Mouse (Mus musculus) C2C12 (cell line): ENCODE data around the gene Smim8. TPM values are rescaled to one million over a fixed set of nuclear protein-coding genes. Genes with fewer than 3 reads are reported as not detected.

ENCODE experiments used
- H3K27me3 ChIP-seq: one replicate; pipeline ENCODE4 v1.6.1; 2011; ENCODE audit not compliant: control insufficient read depth, insufficient read depth, insufficient read length
- H3K36me3 ChIP-seq: one replicate; pipeline ENCODE4 v1.6.1; 2011; ENCODE audit not compliant: control insufficient read depth, insufficient read depth
- H3K4me3 ChIP-seq: one replicate; pipeline ENCODE4 v1.5.1; 2011; ENCODE audit warnings: mild to moderate bottlenecking, control low read depth; ENCODE audit not compliant: poor library complexity, insufficient read depth, severe bottlenecking
- H3K79me2 ChIP-seq: one replicate; pipeline ENCODE4 v1.6.1; 2011; ENCODE audit not compliant: control insufficient read depth, insufficient read depth
- H3K79me3 ChIP-seq: one replicate; pipeline ENCODE4 v1.6.1; 2011; ENCODE audit warnings: low read depth, control low read depth
- H3ac ChIP-seq: one replicate; pipeline ENCODE3; 2011; ENCODE audit warnings: low read depth; ENCODE audit not compliant: control insufficient read depth, insufficient read length
- CEBPB ChIP-seq: IDR thresholded peaks from one replicate; pipeline ENCODE4 v1.6.1; 2011; ENCODE audit warnings: low read depth, mild to moderate bottlenecking, control low read depth, moderate library complexity
- CTCF ChIP-seq: IDR thresholded peaks from one replicate; pipeline ENCODE4 v1.5.1; 2011; ENCODE audit not compliant: control insufficient read depth, insufficient read depth, insufficient read length
- FOSL1 ChIP-seq: IDR thresholded peaks from one replicate; pipeline ENCODE4 v1.8.0; 2011; ENCODE audit warnings: mild to moderate bottlenecking, low read length; ENCODE audit not compliant: poor library complexity, insufficient read depth, severe bottlenecking
- MAX ChIP-seq: IDR thresholded peaks from one replicate; pipeline ENCODE4 v1.6.1; 2011; ENCODE audit warnings: mild to moderate bottlenecking, control low read depth
- MYOD1 ChIP-seq: IDR thresholded peaks from one replicate; pipeline ENCODE4 v1.6.1; 2011; ENCODE audit warnings: low read depth; ENCODE audit not compliant: control insufficient read depth, insufficient read length
- MYOG ChIP-seq: IDR thresholded peaks from one replicate; pipeline ENCODE4 v1.6.1; 2011; ENCODE audit not compliant: control insufficient read depth, insufficient read length; ENCODE audit errors: extremely low read depth
- USF1 ChIP-seq: IDR thresholded peaks from one replicate; pipeline ENCODE4 v1.6.1; 2011; ENCODE audit warnings: low read depth, mild to moderate bottlenecking, control low read depth, moderate library complexity
- polyA plus RNA-seq: library from polyadenylated mRNA; unstranded; fragments of >200 nt; fragmentation: generic; extraction: Trizol; gene quantifications from one replicate; pipeline ENCODE4 v1.2.1, GENCODE M21; 2012; ENCODE audit warnings: missing spikeins

Gene Smim8
- polyA plus RNA-seq, 1 experiment, result 11.1 TPM

DNA sequence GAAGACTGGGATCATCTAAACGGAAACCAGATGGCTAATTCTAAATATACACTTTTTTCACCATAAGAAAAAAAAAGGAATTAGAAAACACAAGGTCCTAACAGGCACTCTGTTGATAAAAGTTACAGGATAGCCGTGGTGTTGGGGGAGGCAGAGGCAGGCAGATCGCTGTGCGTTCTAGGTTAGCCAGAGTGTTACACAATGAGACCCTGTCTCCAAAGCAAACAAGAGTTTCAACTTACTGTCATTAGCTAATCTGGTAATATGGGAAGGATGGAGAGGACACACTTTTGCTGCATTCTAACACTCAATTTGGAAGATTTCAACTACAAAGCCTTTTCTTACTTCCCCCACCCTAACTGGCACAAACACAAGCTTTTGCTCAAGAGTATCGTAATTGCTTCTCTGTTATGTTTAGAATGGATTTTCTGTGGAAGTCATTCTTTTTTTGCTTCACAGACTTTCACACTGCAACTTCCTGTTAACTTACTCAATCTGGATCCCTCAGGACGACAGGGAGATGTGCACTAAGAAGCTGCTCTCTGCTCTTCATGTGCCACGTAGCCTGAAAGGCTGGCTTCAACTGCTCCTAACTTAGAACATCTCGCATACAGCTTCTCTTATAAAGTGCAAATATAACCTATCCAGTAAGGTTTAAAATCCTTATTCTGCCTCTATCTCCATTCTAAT lies 19.2 kb upstream of the Smim8 start:
- H3ac ChIP-seq, result no peak overlapping the region
- no peaks in the 10 kb centered on the region for H3K79me2 ChIP-seq
- no peaks in the 10 kb centered on the region for H3K79me3 ChIP-seq
- TF ChIP-seq USF1 (no peak), CEBPB (no peak), CTCF (no peak), MAX (no peak), MYOD1 (no peak), FOSL1 (no peak), MYOG (no peak)
- H3K36me3 ChIP-seq, result no peaks in the 10 kb centered on the region
- H3K27me3 ChIP-seq, result no peaks in the 10 kb centered on the region
- no peak overlapping the region for H3K4me3 ChIP-seq

GRCm38 (mm10) chr4:34796294-34796693 lies 18.1 kb upstream of the Smim8 start:
- Histone ChIP-seq H3ac (no peak overlapping the region), H3K79me3 (no peaks in the 10 kb centered on the region), H3K27me3 (no peaks in the 10 kb centered on the region), H3K36me3 (no peaks in the 10 kb centered on the region), H3K4me3 (no peak overlapping the region), H3K79me2 (no peaks in the 10 kb centered on the region)
- no peak for TF ChIP-seq MYOD1
- no peak for TF ChIP-seq MYOG
- no peak for TF ChIP-seq CEBPB
- no peak for TF ChIP-seq MAX
- TF ChIP-seq USF1, result no peak
- no peak for TF ChIP-seq FOSL1
- no peak for TF ChIP-seq CTCF

DNA sequence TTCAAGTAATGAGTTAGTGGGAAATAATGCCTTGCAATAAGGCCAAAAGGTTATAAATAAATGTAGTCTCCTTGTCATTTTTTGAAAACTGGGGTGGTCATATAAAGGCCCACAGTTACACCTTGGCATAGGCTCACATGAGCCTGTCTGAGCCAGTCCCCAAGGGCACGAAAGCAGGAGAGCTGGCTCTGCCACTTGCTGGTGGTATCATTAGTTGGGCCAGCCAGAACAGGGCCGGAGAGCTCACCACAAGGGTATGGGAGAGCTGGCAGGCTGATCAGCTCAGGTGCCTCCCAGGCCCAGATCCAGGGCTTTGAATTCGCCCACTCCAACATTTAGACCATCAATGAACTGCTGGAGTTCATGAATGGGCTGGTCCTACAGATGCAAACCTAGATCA lies 8.3 kb upstream of the Smim8 start:
- H3K79me3 ChIP-seq, result no peaks in the 10 kb centered on the region
- no peak for TF ChIP-seq CTCF
- no peak for TF ChIP-seq USF1
- no peak for TF ChIP-seq FOSL1

GRCm38 (mm10) chr4:34785646-34786045 lies 7.4 kb upstream of the Smim8 start:
- no peaks in the 10 kb centered on the region for H3K27me3 ChIP-seq
- no peak overlapping the region for H3ac ChIP-seq
- H3K4me3 ChIP-seq, result no peak overlapping the region
- H3K79me3 ChIP-seq, result no peaks in the 10 kb centered on the region
- TF ChIP-seq MYOG, result no peak
- no peaks in the 10 kb centered on the region for H3K36me3 ChIP-seq
- H3K79me2 ChIP-seq, result no peaks in the 10 kb centered on the region

More for the DNA sequence above, 8.3 kb upstream of the Smim8 start:
- no peaks in the 10 kb centered on the region for H3K79me2 ChIP-seq
- H3ac ChIP-seq, result no peak overlapping the region
- H3K36me3 ChIP-seq, result no peaks in the 10 kb centered on the region
- no peak overlapping the region for H3K4me3 ChIP-seq
- H3K27me3 ChIP-seq, result no peaks in the 10 kb centered on the region

DNA sequence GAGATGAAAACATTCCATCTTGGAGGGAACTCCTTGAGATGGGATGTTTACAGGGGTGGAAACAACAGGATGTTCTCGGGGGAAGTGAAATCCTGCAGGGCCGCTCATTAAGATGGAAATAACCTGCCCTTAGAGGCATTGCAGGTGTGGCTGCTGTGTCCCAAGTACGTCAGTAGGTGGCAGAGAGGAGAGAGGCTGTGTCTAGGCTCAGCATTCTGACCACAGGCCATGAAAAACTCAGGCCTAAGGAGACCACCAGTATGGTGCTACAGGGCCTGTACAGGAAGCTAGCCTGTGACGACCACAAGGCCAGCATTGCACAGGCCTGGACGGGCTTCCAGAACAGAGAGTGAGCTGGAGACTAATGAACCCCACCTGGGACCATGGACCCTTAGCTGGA lies 6.6 kb upstream of the Smim8 start:
- Histone ChIP-seq H3K36me3 (no peaks in the 10 kb centered on the region), H3K4me3 (no peak overlapping the region), H3ac (no peak overlapping the region), H3K79me3 (no peaks in the 10 kb centered on the region), H3K27me3 (no peaks in the 10 kb centered on the region), H3K79me2 (no peaks in the 10 kb centered on the region)
- no peak for TF ChIP-seq CEBPB
- TF ChIP-seq USF1, result no peak
- TF ChIP-seq FOSL1, result no peak
- TF ChIP-seq MYOG, result no peak
- TF ChIP-seq MAX, result no peak
- TF ChIP-seq MYOD1, result no peak
- TF ChIP-seq CTCF, result no peak

DNA sequence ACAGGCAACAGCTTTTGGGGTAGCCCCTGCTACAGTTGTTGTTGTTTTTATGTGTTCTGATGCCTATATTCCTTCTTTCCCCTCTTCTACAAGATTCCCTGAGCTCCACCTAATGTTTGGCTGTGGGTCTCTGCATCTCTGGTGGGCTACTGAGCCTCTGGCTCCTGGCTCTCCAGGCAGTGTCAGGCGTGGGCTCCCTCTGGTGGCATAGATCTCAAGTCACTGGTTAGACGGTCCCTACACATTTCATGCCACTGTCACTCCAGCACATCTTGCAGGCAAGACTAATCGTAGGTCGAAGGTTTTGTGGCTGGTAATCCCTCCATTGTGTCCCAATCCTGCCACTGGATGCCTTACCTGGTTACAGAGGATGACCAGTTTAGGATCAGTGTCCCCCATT lies 4.5 kb upstream of the Smim8 start:
- Histone ChIP-seq H3K4me3 (no peak overlapping the region), H3K79me3 (no peaks in the 10 kb centered on the region), H3K79me2 (no peaks in the 10 kb centered on the region), H3ac (no peak overlapping the region), H3K36me3 (no peaks in the 10 kb centered on the region), H3K27me3 (no peaks in the 10 kb centered on the region)
- no peak for TF ChIP-seq MYOD1
- no peak for TF ChIP-seq USF1
- TF ChIP-seq CTCF, result peak; percentile 23
- no peak for TF ChIP-seq MAX
- TF ChIP-seq FOSL1, result no peak
